ENCODE assay signal across 17 mouse cellular contexts in genomic region chr10:120100806-120101205, GRCm38 (mm10).
"Had no signal": no experiment of that assay in that cellular context is flagged by ENCODE, and none has a peak within 500 bp of the region (broad histone marks: within the 10 kb centered on the region; RNA-seq: fewer than 3 reads in every experiment).

No protein-coding gene starts in this region.

- ATAC-seq: midbrain, embryonic 16.5 days had no signal

- H3K9me3 ChIP-seq: midbrain, embryonic 10.5 days; midbrain, embryonic 12.5 days; neural tube, embryonic 13.5 days; neural tube, embryonic 15.5 days; stomach, embryonic 15.5 days had no signal

- H3K4me2 ChIP-seq: lung, embryonic 14.5 days; midbrain, embryonic 12.5 days; neural tube, embryonic 13.5 days; neural tube, embryonic 15.5 days; stomach, embryonic 15.5 days had no signal

- DNase-seq: lung, embryonic 14.5 days; lung, postnatal 10 days; lung, postnatal 4 days; retina, postnatal 1 day; right cerebral cortex, adult 18-20 months; right cerebral cortex, postnatal 25 days; thymus, adult 2 months; thymus, postnatal 25 days; thymus, postnatal 4 days had no signal

- H3K4me1 ChIP-seq: midbrain, embryonic 10.5 days; midbrain, embryonic 12.5 days; neural tube, embryonic 13.5 days; neural tube, embryonic 15.5 days; stomach, embryonic 15.5 days had no signal

- H3K9ac ChIP-seq: lung, embryonic 14.5 days; midbrain, embryonic 12.5 days; neural tube, embryonic 13.5 days; neural tube, embryonic 15.5 days; stomach, embryonic 15.5 days had no signal

- H3K4me3 ChIP-seq: midbrain, embryonic 10.5 days; midbrain, embryonic 12.5 days; myocyte; neural tube, embryonic 13.5 days; neural tube, embryonic 15.5 days; stomach, embryonic 15.5 days had no signal

- H3K27me3 ChIP-seq: midbrain, embryonic 12.5 days; neural tube, embryonic 13.5 days; neural tube, embryonic 15.5 days; stomach, embryonic 15.5 days had no signal

- H3K27ac ChIP-seq: midbrain, embryonic 10.5 days; midbrain, embryonic 12.5 days; neural tube, embryonic 13.5 days; neural tube, embryonic 15.5 days; stomach, embryonic 15.5 days; stomach, postnatal 0 days had no signal
